Mouse (Mus musculus) embryo, embryonic 10 days (tissue): ENCODE data around the gene Gcnt2.
"Not testable (repeated sequence)": the region's sequence is repeated elsewhere in the genome, so short reads cannot be mapped to it uniquely, and the experiment has no call there.

Experiments used
- DNase-seq: peaks from one replicate; pipeline ENCODE4 v3.0.0-alpha.2; 2015; ENCODE audit warnings: low spot score

The Gcnt2 gene

GRCm38 (mm10) chr13:40874021-40874420, 14.5 kb downstream of the Gcnt2 start:
- DNase-seq: no peak

DNA sequence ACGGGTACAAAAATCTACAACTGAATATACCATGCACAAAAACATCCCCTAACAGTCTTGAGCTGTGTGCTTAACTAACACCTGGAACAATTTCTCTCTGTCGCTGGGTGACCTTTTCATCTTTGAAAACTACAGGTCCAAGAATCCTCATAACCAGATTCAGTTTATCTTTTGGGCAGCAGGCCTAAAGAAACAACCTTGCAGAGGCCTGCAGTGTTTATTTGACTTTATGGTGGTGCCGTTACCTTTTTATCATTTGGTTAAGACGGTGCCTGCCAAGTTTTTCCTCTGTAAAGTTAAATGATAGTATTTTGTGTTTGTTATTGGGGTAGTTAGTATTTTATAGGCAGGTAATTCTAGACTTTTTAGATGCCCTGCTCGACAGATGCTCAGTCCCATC, 15.9 kb downstream of the Gcnt2 start:
- DNase-seq: no peak

- DNase-seq: no peak
Observed at GRCm38 (mm10) chr13:40877589-40877988, 18.0 kb downstream of the Gcnt2 start.

DNA sequence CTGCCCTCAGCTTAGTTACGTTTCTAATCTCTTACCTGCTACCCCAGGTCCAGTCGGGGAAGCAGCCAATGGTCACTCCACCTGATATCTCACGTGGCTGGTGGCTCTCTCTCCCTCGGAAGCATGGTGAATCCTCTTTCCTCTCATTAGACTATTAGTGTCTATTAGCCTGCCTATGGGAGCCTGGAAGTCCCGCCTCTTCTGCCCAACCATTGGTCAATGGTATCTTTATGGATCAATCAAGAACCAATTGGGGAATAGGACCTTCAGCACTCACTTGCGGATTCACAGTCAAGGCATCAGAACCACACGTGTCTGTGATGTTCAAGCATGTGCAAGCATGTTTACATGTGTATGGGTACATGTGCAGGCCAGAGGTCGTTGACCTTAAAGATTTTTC, 21.0 kb downstream of the Gcnt2 start:
- DNase-seq: no peak

DNA sequence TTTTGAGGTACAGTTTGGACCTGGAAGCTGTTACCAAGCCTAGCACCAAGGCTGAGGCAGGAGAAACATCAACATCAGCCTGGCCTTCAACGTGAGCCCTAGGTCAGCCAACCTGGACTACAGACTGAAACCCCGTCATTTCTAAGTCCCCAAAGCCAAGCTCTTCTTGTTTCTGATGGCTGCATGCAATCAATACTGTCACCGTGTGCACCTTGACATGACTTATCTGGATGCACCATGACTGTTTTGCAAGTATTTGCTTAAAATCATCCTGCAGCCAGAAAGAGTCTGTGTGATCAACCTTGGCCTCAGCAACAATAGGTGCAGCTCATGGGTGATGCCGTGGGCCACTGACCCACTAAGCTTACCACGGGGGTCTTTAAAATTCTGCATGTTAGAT, 23.1 kb downstream of the Gcnt2 start:
- DNase-seq: no peak

DNA sequence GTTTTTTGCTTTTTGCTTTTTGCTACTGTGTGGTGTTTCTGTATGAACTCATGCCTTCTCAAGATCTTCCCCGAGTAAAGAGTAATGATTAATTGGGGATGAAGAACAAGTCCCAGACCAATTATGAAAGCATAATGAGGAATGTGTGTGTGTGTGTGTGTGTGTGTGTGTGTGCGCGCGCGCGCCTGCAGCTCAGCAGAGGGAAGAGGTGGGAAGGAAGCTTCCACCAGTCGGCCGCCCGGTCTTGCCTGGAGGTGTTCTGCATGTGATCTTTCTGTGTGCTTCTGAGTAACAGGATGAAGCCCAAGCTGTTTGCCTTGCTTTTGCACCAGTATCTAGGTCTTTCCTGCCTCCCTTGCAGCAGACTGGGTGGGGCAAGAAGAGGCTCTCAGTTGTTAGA, 24.3 kb downstream of the Gcnt2 start:
- no peak for DNase-seq

DNA sequence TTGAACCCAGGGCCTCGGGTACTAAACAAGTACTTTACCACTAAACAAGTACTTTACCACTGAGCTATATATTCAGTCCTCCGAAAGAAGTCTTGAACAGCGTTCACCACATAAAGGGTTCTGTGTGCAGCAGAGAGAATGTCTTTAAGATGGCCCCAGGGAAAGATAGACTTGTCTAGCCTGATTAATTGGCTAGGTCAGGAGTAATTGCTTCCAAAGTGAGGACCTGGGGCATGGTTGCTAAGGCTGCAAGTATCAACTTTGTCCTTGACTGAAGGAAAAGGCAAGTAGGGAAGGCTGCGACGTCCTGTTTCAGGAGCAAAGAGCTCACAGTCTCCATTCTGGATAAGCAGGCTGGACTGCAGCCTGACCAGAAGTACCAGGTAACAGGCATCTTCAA, 25.3 kb downstream of the Gcnt2 start:
- DNase-seq: peak; percentile 42

DNA sequence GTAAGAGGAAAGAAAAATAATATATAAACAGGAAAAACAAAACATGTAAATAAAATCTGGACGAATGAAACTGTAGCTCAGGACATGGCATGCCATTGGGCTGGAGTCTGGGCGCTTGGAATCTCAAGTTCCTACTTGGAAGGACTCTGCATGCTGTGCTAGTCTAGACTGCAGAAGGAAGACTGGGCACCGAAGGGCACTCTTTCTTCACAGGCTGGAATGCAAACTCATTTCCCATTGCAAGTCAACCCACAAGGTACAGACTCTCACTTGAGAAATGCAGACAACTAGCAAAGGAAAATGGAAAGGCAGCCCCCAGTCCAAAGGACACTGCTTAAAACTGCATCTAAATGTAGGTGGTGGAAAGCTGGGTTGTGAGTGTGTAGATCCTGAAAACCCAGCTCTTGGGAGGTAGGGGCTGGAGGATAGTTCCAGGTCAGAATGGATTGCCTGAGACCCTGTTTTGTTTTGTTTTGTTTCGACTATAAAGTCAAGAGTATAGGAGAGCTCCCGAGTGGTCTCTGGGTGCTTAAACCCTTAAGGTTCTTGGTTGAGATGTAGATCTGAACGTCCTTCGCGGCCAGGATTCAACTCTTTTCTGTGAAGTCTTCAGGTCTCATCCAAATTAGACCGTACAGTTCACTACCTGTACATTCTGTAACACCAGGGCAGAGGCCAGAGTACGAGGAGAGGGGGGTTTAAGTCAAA, 26.5 kb downstream of the Gcnt2 start:
- DNase-seq: no peak

DNA sequence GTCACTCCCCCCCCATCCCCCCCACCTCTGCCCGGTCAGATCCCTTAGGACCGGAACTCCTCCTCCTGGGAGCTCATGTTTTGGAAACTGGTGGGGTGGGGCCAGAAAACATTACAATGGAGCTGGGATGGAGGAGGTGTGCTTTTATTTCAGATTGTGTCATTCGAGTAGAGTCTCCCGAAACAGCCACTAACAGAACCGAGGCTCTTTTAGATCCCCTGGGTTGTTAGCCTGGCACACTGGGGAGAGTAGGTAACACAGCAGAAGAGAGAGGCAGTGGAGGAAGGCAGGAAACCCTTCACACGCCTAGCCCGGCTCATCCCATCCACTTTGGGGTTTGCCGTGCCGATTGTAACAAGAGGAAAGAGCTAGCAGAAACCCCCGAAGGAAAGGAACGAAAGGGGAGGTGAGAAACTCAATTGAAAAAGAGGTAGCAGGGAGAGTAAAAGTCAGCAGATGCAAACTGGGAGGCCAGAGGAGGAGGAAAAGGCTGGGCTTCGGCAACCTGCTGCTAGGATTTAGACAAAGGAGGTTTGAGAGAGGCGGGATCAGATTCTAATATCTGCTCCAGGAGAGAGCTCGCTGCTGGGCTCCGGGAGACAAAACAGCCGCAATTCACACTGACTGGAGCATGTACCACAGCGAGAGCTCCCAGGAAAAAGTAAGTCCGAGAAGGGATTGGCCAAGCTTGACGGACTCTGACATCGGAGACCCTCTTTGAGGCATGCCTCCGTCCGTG, 27.3 kb downstream of the Gcnt2 start:
- DNase-seq: peak; percentile 59

DNA sequence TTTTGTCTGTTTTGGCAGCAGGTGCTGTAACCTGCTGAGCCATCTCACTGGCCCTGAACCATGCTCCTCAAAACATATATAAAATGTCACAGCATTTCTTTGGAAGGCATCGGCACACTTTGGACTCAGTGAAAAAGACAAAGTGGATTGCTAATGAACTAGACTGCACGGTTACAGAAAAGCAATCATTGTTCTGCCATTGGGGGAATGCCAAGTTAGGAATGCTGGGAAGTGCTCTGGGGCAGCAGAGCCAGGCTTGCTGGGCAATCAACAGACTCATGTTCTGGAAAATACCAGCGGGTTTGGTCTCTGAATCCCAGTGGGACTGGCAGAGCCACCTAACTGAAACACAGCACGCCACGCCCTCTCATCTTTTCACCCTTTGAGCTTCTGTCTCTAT, 31.0 kb downstream of the Gcnt2 start:
- no peak for DNase-seq

DNA sequence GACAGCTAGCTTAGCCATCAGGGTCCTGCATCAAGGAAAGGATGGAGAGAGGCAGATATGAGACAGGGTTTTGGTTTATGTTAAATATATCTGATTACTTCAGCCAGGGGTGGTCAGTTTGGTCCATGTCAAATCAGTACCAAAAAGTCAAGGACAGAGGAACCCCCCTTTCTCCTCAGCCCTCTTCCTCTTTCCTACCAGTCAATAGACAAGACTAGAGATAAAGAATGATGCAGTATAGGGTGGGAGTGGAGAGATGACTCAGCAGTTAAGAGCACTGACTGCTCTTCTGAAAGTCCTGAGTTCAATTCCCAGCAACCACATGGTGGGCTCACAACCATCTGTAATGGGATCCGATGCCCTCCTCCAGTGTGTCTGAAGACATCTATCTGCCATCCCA, 31.8 kb downstream of the Gcnt2 start:
- DNase-seq: not testable (repeated sequence)

- DNase-seq: no peak
Observed at GRCm38 (mm10) chr13:40892043-40892442, 32.5 kb downstream of the Gcnt2 start.

DNA sequence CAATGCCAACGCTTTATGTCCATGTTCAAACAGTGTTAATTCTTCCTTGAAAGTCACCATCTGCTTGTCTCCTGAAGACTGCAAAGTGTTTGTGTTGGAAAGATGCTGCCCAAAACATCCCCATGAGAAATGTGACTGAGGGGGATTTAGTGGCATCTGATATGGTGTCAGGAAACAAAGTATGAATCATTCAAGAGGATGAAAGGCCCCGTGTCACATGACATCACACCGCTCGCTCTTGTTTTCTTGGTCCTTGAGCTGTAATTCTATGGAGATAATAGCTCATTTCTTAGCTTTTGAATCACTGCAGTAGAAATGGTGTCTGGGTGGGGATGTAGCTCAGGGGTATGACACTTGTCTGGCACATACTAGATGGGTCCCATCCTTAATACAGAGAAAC, 33.0 kb downstream of the Gcnt2 start:
- DNase-seq: no peak

DNA sequence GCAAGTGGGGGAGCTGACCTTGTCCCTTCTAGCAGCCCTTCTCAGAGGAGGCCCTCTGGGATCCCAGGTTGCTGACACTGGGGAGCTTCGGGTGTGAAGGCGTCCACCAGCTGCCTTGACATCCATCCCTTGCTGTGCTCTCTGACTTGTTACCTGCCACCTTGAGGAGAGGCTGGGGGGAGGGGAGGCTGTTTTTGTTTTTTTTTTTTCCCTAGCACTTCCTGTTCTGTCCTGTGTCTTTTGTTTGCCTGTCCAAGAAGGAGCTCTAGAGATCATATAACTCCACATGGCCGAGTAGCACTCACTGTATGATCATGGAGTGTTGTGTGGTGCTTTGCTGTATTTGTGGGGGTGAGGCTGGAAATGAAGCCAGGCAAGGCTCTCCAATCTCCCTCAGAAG, 34.0 kb downstream of the Gcnt2 start:
- DNase-seq: no peak

- not testable (repeated sequence) for DNase-seq
Observed at GRCm38 (mm10) chr13:40898049-40898690, 38.6 kb downstream of the Gcnt2 start.

- DNase-seq: no peak
Observed at GRCm38 (mm10) chr13:40898698-40899097, 39.1 kb downstream of the Gcnt2 start.

GRCm38 (mm10) chr13:40899349-40899993, 39.9 kb downstream of the Gcnt2 start:
- DNase-seq: no peak

DNA sequence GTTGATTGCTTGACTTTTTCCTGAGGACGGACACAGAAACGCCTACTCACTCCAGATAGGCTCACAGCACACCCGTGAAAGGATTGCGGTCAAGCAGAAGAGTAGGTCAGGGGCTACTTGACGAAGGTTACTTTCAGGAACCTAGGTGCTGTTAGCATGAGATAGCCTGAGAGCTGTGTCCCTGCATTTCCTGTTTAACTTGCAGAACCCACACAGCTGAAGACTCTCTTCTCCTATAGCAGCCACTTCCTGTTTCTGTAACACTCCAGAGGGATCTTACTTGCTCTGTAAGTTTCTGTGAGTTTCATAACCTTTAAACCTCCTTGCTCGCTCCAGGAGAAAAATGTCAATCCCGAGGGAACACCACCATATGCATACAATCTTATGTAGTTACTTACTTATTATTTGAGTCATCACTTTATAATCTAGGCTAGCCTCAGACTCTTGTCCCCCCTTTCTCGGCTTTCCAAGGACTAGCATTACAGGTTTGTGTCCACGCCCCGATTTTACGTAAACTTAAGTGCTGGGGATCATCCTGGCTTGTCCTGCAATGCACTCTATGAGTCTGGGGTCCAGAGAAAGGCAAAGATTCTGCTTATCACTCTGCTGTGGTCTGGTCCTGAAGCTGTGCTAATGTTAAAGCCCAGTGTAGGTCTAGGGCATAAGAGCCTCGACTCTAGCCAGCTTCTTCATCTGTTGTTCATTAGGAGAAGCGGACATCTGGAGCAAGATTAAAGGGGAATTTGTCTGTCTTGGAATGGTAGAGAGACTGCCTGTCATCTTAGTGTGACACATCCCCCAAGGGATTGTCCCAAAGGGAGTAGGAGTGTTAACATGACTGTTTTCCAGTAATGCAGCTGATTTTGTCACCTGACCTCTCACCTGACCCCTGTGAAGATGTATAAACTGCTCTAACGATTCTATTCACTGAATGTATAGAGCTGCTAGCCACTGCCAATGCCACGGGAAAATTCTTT, 40.7 kb downstream of the Gcnt2 start:
- DNase-seq: peak; percentile 71

DNA sequence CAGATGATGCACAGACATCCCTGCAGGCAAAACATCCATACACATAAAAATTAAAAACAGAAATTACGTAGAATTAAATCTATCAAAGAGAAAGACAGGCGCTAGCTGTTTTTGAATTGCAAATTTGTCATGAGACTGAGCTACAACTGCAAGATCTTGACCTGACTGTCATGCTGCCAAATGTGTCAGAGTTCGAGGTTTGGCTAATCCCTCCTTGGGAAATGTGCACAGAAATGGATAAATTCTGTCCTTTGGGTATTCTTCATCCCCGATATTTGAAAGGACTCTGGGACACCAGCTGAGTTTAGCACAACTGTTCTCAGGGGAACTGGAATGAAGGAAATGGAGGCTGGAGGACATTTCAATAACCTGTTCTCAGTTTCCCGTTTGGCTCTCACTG, 41.7 kb downstream of the Gcnt2 start:
- no peak for DNase-seq

- no peak for DNase-seq
Observed at GRCm38 (mm10) chr13:40901831-40902459, 42.4 kb downstream of the Gcnt2 start.

- DNase-seq: no peak
Observed at GRCm38 (mm10) chr13:40904080-40904479, 44.5 kb downstream of the Gcnt2 start.
